Mouse (Mus musculus) small intestine, adult 2 months (tissue): ENCODE measurements around the gene Gm13287.
"Not testable (repeated sequence)": the region's sequence is repeated elsewhere in the genome, so short reads cannot be mapped to it uniquely, and the experiment has no call there.

Source experiments
- CTCF ChIP-seq: fragments of 200-500 bp; IDR thresholded peaks from 2 replicates; pipeline ENCODE4 v1.5.1; 2012; ENCODE audit warnings: low read depth, mild to moderate bottlenecking, control low read depth, inconsistent platforms, low read length, moderate library complexity, mixed read lengths; ENCODE audit not compliant: insufficient replicate concordance, insufficient read length; ENCODE audit errors: extremely low read depth
- POLR2A ChIP-seq: fragments of 200-500 bp; IDR thresholded peaks from 2 replicates; pipeline ENCODE4 v1.6.1; 2012; ENCODE audit warnings: low read depth, mild to moderate bottlenecking, control low read depth, inconsistent platforms, low read length, moderate library complexity

- TF ChIP-seq CTCF, POLR2A: not testable (repeated sequence)
Measured at GRCm38 (mm10) chr4:88761776-88762175, 41.3 kb upstream of the Gm13287 start.
